Mouse (Mus musculus) retina, postnatal 7 days (tissue): ENCODE data around the gene Rab38.

Experiments used
- DNase-seq: peaks from one replicate; pipeline ENCODE4 v3.0.0-alpha.2; 2012; ENCODE audit warnings: low read depth, low spot score

Rab38 gene

GRCm38 (mm10) chr7:88527100-88527671, 97.1 kb downstream of the Rab38 start:
- DNase-seq = no peak

- peak; percentile 8 for DNase-seq
Observed at GRCm38 (mm10) chr7:88536127-88536531, 106.1 kb downstream of the Rab38 start.

DNA sequence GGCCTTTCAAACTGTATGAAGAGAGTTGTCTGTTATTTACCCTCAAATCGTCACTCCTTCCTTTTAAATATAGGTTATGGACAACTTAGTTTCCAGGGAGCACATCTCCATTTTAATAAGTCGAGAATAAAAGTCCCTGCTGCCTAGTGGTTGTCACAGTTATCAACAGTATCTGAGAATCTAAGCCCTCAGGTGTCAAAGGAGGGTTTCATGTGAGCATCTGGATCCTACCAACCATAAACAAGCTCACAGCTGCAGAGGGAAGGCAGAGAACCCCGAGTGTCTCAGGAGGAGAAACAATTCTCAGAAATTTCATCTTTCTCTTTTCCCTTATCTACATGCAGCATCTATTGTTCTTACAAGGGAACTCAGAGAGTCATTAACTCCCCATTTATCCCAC, 106.7 kb downstream of the Rab38 start:
- no peak for DNase-seq
